Mouse (Mus musculus) right cerebral cortex, postnatal 10 days (tissue): ENCODE data around the gene Myo1g.

ENCODE experiments used
- DNase-seq, 2 experiments: peaks; one replicate each; pipeline ENCODE4 v3.0.0; 2021; ENCODE audit warnings: low spot score in 2 of 2

Myo1g gene

DNA sequence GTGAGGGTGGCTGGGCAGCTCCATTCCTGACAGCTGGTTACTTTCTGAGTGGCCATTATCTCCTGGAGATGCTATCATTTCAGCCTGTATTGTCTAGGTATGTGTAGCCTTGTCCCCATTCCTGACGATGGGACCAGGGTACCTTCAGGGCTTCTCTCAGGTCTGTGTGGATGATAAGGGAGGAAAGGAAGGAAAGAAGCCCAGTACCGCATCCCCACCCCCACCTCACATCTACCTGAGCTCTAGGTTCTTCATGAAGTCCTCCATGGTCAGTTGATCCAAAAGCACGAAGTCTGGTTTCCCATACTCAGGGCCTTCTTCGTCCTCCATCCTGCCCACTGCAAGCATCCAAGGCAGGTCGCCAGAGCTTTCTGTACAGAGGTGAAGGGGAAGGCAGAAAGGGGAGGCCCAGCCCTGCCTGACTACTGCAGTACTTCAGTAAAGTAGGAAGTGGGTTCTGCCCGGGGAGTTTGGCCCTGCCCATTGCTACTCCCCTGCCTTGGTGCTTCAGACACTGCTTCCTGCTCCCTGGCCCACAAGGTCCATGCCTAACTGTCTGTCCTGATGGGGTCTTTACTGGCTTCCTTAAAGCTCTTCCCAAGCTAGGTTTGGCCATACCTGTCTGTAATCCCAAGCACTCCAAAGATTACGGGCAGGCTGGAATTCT, at the start of gene Myo1g:
TSS of gene Myo1g (minus strand) at position 459 of the 667 bp plus-strand sequence.
- DNase-seq: no peak

DNA sequence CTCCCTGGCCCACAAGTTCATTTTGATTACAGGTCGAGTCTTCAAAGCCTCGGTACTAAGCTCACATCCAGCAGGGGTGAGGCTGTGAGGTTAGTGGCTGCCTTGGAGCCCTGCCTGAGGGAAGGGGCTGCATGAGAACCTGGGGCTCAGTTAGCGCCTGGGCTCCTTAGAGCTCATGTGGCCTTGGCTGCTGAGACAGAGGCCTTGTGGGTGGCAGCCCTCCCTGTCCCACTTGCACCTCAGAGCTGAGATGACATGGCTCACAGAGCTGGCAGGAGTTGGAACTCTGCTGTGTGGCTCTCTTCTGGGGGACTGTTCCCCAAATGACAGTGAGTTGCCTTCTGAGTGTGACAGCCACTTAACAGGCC, 48.6 kb upstream of the Myo1g start:
- no peak for DNase-seq

DNA sequence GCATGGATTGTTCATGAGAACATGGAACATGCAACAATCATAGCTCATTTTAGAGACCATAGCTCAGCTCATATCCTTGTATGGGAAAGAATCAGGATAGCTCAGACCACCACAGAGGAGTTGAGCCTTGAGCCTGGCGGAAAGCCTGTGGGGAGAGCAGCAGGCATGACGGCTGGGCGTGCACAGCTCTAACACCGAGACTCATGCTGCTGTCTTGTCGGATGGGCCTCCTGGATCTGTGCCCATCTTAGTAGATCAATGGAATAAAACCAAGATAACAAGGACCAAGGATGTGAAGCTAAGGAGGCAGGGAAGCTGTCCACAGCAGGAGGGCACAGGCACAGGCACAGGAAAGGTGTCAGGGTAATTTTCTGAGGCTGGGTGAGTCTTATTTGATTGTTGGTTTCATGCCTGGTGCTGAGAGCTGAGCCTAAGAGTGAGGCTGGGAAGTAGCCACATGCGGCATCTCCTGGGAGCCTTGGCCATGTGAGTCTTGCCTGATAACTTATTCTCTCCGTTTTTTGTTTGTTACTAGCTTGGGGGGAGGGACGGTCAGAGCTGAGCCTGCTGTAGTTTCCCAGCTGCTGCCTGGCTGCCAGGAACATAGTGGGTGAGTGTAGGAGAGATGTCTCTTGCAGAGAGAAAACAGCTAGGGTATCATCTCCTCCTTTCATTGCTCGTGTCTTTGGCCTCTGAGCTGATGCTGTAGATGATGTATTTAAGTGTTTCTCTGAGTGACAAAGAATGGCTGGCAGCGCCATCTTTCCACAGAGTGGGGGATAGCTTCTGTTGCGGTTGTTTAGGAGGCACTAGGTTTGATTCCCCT, 48.0 kb upstream of the Myo1g start:
- peak; percentile 47 to 58 for DNase-seq

DNA sequence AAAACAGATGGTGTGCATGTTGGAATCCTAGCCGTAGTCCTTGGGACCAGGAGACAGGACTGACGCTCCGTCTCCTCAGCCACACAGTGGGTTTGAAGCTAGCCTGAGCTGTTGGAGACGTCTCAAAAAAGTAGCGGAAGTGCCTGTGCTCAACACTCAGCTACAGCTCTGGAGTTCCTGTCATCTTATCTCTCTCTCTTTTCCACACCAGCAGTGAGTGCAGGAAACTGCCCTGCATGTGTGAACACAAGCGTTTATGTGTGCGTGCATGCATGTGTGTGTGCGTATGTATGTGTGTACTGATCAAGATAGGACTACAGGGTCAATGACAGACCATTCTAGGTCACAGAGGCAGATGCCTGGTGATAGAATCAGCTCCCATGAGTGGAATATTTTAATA, 47.2 kb upstream of the Myo1g start:
- no peak for DNase-seq

DNA sequence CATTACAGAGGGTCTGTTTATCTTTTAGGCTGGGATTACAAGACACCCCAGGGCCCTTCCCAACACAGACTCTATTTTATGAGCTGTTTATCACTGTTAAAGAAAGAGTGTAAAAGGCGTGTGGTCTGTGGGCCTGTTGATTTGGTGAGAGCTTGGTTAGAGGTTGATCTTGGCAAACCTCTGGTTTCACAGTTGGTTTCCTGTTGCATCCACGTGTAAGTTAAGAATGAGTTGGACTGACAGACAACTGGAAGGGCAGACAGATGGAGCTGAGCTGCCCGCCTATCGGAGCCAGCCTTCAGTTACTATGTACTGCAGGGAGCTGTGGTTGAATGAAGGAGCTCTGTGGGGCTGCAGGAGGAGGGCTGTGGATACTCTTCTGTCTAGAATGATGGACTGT, 45.7 kb upstream of the Myo1g start:
- DNase-seq: no peak

DNA sequence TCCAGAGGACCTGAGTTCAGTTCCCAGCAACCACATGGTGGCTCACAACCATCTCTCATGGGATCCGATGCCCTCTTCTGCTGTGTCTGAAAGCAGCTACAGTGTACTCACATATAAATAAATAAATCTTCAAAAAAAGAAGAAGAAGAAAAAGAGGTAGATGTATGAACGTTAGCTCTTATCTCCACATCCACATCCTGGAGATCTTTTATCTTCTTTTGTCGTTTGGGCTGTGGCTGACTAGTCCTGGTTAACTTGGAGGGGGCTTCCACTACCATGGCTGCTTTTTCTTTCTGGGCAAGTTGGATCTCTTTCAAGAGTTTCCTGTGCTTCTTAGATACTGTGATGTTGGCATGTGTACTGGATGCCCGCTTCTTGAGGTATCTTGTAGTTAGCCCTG, 42.4 kb upstream of the Myo1g start:
- DNase-seq: no peak

DNA sequence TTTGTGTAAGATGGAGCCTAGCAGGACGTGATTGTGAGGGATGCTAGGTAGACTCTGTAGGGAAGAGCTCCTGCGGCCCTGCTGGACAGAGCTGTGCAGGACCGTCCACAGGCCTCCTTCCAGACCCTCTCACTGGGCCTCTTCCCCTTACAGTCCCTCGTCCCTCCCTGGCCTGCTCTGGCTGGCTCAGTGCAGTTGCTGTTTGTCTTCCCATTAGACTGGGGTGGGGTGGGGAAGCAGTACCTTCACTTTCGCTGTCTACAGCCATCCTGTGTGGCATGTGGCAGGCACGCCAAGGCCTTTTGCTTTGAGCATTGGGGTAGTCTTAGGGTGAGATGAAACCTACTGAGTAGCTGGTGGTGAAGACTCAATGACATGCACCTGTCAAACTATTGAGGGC, 41.6 kb upstream of the Myo1g start:
- no peak for DNase-seq

DNA sequence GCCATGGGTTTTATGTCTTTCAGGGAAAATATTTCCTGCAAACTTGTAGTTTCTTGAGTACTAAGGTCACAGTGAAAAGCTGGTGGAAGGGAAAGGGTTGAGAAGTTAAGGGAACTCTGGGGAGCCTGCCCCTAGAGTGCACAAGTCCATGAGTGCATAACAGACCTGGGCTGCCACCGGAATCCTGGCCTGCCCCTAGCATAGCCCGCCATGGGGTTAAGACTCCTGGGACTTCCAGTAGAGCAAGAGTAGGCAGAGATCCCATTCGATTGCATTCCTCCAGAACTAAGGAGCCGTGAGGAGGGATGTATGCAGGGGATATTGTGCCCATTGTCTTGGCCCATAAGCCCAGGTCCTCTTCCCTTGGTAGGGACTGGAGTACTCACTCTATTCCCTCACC, 40.7 kb upstream of the Myo1g start:
- no peak for DNase-seq

DNA sequence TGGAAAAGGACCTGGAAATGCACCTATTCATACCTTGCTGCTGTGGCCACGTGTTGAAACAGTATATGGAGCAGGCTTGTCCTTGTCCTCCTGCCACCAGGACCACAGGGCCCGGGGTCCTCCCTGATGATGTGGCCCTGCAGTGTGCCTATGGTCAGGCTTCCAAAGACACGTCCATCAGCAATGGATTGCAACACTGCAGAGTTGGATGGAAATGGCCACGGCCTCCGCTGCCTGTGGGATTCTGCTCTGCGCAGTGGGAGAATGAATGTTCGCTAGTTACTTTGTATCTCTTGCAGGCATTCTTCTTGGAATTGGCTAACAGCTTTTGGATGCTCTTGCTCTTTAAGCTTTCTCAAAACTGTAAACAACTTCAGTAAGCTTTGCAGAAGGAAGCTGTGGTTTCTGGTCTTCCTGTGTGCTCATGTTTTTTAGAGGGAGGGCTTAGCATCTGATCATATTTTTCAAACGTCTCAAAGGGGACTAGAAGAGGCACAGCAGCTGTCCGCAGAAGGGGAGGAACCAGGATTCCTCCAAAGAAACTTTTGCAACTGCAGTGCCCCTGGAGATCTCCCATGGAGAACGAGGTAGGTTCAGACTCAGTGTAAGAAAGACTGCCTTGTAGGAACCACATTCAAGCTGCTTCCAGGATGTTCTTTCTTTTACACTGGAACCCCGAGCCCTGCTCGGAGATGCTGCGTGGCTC, 40.0 kb upstream of the Myo1g start:
- DNase-seq: no peak

DNA sequence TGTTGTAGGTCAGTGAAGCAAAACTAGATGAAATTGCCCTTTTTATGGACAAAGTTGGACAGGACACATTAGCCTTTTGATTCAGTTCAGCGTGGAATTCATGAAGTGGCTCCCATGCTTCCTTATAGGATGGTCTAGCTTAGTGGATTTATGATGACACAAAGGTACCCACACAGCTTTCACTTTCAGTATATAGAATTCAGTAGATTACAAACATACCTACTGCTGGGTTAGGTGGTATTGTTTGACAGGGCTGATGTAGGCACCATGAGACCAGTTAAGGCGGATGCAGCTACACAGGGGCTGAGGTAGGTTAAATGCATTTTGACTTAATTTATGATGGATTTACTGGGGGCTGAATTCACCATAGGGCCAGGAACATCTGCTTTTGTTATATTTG, 39.2 kb upstream of the Myo1g start:
- no peak for DNase-seq

DNA sequence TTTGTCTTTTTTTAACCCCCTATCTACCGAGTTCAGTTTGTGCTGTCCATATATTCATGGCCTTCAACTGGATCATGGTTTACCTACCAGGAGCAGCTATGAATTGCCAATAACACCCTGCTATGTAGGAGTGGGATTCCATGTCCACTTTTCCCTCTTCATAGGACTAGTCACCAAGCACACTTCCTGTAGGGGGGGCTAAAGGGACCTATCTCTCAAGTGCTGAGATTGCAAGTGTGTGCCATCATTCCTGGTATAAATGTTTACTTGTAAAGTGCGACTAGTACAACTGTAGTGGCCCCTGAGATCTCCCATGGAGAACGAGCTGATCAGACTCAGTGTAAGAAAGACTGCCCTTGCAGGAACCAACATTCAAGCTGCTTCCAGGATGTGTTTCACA, 37.5 kb upstream of the Myo1g start:
- DNase-seq: no peak

DNA sequence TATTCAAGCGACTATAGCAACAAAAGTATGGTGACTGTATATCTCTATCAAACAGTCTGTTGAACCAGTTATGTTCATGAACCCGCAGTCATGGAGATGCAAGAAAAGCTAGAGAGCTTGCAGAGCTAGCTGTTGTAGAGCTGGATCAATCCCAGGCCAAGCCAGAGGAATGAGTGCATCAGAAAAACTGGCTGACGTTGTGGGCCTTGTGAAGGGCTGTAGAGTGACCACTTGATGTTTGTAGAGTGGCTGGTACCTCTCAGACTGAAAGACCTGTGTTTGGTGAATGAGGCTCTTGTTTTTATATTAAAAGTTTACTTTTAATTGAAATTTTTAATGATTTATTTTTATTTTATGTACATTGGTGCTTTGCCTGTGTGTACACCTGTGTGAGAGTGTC, 29.4 kb upstream of the Myo1g start:
- DNase-seq: no peak

DNA sequence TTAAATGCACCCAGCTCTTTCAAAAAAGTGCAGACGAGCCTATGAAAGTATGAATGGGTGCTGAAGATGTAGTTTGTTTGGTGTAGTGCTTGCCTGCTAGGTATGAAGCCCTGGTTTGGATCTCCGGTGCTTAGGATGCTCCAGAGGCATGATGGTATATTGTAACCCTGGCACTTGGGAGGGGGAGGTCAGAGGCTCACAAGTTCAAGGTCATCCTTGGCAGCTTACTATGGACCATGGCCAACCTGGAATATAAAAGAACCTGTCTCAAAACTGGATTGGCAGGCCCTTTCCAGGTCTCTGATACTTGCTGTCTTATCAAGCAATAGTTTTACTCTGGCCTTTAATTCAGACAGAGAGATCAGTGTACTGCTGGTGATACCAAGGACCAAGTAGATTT, 29.0 kb upstream of the Myo1g start:
- DNase-seq: no peak

DNA sequence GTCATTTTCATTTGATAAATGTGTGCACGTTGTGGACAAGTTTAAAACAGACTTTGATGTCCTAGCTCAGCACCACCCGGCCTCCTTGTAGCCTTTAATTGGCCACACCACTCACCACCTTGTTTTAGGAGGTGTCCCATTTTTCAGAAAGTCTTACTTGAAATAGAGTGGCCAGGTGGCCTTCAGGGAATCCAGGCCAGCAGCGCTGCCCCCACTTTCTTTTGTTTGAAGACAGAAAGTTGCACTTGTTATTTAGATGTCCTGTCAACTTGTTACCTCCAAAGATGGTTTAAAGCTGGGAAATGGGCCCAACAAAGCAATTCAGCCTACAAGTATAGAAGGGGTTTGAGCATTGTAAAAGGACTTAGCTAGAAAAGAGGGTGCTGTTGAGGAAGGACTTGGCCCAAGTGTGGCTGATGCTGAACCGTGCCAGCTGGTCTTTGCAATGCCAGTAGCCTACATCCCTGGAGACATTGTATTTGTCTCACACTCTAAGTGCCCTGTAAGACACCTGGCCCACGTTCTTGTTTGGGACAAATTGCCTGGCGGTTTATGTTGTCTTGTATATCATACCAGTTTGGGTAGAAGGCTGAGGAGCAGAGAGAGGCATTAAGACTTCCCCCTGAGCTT, 27.0 kb upstream of the Myo1g start:
- no peak for DNase-seq

DNA sequence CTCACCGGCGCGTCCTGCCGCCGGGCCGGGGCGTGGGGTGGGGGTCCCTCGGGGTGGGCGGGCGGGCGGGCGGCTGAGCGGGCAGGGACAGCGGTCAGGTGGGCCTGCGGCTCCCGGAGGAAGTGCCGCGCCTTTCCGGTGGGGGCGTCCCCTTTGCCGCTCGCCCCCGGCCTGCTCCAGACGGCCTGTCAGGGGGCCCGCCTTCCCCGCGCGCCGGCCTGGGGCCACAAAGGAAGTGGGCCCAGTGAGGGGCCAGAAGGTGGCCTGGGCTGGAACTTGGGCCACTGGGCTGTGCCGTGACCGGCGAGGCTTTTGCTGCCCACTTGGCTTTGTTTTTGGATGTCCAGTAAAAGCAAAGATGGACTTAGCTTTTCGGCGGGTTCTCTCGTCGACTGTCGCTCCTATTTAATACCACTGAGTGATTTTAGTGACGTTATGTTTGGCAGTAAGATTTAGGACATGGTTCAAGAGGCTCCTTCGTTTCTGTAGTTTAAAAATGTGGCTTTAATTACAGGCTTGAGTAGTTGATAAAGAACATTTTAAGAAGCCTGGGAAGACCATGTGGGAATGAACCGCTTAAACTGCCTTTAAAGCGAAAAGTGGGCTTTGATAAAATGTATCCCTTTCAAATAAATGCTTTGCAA, 26.4 kb upstream of the Myo1g start:
- DNase-seq: peak; percentile 66 to 73

DNA sequence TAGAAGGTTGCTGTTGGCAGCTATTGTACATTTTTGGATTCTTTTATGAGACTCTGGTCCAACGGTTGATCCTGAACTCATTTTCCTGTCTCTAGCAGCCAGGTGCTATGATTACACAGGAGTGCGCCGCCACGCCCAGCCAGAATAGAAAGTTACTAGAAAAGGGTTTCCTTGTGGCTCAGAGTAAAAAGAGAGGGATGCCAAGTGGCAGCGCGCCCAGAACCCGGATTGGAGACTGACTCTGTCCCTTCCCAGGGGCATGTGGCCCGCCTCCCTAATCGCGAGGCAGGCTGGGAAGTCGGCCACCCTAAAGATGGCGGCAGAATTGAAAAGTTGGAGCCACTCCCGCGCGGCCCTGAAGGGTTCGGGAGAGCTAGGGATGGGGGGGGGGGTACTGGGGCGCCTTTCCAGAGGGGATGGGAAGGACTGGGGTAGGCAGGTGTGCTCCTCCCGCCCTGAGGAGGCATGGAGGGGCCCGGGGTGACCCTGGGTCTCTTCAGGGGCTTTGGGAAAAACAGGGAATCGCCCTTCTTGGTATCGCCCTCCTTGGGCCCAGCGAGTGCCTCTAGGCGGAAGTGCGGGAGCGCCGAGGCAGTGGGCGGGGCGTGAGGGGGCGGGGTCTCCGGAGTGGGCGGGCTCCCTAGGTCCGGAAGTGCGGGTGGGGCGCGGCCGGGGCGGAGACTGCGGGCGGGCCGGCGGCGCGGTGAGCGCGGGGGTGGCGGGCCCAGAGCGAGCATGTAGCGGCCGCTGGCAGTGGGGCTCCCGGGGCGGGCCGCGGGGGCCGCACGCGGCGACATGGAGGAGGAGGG, 25.6 kb upstream of the Myo1g start, which contains the start of gene Ccm2:
TSS of gene Ccm2 (plus strand) at position 683 of the 809 bp plus-strand sequence.
- DNase-seq: peak; percentile 97 to 98

DNA sequence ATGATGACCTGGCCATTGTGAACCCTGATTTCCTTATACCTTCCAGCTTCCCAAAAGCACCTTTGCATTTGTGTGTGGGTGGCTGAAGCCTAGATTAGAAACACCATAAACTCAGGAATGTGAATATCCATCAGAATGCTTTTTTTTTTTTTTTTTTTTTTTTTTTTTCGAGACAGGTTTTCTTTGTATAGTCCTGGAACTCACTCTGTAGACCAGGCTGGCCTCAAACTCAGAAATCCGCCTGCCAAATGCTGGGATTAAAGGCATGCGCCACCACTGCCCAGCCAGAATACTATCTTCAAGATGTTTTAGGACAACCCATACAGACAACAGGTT, 25.1 kb upstream of the Myo1g start:
- no peak for DNase-seq

DNA sequence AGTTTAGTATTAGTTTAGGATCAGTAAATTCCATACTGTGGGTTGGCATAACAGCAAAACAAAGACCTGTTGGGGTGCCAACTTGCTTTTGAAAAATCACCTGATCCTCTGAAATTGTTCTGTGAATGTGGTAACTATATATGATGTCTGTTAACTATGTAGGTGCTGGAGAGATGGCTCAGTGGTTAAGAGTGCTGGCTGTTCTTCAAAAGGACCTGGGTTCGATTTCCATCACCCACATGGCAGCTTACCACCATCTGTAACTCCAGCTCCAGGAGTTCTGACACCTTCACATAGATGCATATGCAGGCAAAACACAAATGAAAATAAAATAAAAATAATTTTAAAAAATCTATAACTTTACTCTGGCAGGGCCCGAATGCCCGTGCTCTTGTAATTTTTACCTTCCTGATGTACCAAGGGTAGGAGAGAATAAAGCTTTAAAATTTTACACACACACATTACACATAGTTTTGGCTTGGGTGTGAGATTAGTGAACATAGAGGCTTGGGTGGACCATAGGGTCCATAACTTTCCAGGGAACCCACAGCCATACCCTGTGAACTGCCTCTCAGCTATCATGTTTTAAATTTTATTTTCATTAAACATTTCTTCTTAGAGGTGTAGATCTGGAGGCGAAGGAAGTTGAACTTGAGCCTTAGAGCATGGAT, 24.6 kb upstream of the Myo1g start:
- no peak for DNase-seq

DNA sequence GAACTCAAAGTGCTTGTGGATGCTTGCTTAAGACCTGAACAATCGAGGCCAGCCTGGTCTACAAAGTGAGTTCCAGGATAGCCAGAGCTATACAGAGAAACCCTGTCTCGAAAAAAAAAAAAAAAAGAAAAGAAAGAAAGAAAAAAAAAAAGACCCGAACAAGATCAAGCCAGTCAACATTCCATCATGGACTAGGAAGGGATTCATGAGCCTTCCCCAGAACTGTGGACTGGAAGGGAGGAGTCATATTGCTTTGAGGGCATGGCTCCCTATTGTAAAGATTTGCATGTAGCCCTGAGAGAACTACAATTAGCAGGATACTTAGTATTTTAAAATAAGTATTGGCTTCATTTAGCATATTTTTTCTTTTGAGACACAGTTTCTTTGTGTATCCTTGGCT, 23.9 kb upstream of the Myo1g start:
- DNase-seq: no peak

DNA sequence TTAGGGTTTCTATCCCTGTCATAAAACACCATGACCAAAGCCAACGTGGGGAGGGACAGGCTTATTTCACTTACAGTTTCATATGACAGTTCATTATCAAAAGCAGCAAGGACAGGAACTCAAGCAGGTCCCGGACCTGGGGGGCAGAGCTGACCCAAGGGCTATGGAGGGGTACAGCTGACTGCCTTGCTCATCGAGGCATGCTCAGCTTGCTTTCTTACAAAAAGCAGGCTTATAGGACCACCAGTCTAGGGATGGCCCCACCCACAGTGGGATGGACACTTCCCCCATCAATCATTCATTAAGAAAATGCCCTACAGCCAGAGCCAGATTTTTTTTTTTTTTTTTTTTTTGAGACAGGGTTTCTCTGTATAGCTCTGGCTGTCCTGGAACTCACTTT, 10.0 kb upstream of the Myo1g start:
- DNase-seq: no peak

DNA sequence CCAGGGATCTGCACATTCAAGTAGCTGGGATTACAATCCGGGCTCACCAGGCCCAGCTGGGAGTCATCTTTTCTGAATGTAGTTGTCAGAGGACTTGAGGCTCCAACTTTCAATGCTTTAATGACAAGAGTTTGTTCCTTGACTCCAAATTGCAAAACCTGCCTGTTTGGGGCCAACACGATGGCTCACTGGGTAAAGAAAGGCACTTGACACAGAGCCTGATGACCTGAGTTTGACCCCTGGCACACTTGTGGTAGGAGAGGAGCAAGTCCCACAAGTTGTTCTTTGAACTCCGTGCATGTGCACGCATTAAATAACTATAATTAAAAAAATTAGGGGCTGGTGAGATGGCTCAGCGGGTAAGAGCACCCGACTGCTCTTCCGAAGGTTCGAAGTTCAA, 9.2 kb upstream of the Myo1g start:
- DNase-seq: no peak
